Mouse (Mus musculus) limb, embryonic 11.5 days (tissue): Measurements from ENCODE around the gene Grm5. TPM values are rescaled to one million over a fixed set of nuclear protein-coding genes. Genes with fewer than 3 reads are reported as not detected.

ENCODE experiments used
- ATAC-seq: fragments of 200-750 bp; cut with Nextera tagmentation; 2 replicates; pipeline ENCODE4 v1.8.0; 2017; ENCODE audit warnings: low read depth; ENCODE audit not compliant: insufficient number of reproducible peaks, low FRiP score, low TSS enrichment
- DNase-seq: peaks from one replicate; pipeline ENCODE4 v3.0.0-alpha.2; 2015; ENCODE audit warnings: low spot score
- H3K27ac ChIP-seq: fragments of 300-500 bp; sonication (generic); replicated peaks from 2 replicates; pipeline ENCODE4 v1.5.1; 2014; ENCODE audit warnings: low read depth, mild to moderate bottlenecking, low read length
- H3K27me3 ChIP-seq: fragments of 300-500 bp; sonication (generic); 2 replicates; pipeline ENCODE4 v1.6.1; 2014; ENCODE audit warnings: mild to moderate bottlenecking, low read length, mixed read lengths; ENCODE audit not compliant: control insufficient read depth, insufficient read depth
- H3K36me3 ChIP-seq: fragments of 300-500 bp; sonication (generic); 2 replicates; pipeline ENCODE4 v1.6.1; 2014; ENCODE audit warnings: mild to moderate bottlenecking, low read length, moderate library complexity, mixed read lengths; ENCODE audit not compliant: control insufficient read depth, insufficient read depth
- H3K4me1 ChIP-seq: fragments of 300-500 bp; sonication (generic); 2 replicates; pipeline ENCODE4 v1.6.1; 2014; ENCODE audit warnings: low read length, mixed read lengths; ENCODE audit not compliant: control insufficient read depth, insufficient read depth
- H3K4me2 ChIP-seq: fragments of 300-500 bp; sonication (generic); 2 replicates; pipeline ENCODE4 v1.6.1; 2014; ENCODE audit warnings: low read depth, mild to moderate bottlenecking, moderate library complexity; ENCODE audit not compliant: severe bottlenecking
- H3K4me3 ChIP-seq: fragments of 300-500 bp; sonication (generic); 2 replicates; pipeline ENCODE4 v1.5.1; 2014; ENCODE audit warnings: low read depth, low read length
- H3K9ac ChIP-seq: fragments of 300-500 bp; sonication (generic); 2 replicates; pipeline ENCODE4 v1.6.1; 2014; ENCODE audit warnings: mild to moderate bottlenecking, low read length
- H3K9me3 ChIP-seq: fragments of 300-500 bp; sonication (generic); 2 replicates; pipeline ENCODE4 v1.6.1; 2016; ENCODE audit warnings: low read length; ENCODE audit not compliant: control insufficient read depth
- WGBS: fragments of 180-500 bp; shearing (Covaris S2); extraction: QIAGEN DNeasy Blood & Tissue Kit; methylation state at CpG from one replicate; pipeline ENCODE4 v1.1.7; 2014; 5-methylcytosine and 5-hydroxymethylcytosine counted together
- polyA plus RNA-seq: library from polyadenylated mRNA; unstranded; fragments of >200 nt; fragmentation: Nextera tagmentation; extraction: Ambion mirVana; gene quantifications from 2 replicates; pipeline ENCODE4 v1.2.1, GENCODE M21; 2014

Grm5 gene
- polyA plus RNA-seq, 1 experiment from 2014 or later, result 0.04 TPM

GRCm38 (mm10) chr7:87938265-87938664, 354.3 kb downstream of the Grm5 start:
- H3K9me3 ChIP-seq, result no peaks in the 10 kb centered on the region
- H3K4me2 ChIP-seq, result no peak overlapping the region
- DNase-seq (no peak), ATAC-seq (no peak)
- no peaks in the 10 kb centered on the region for H3K36me3 ChIP-seq
- no peaks in the 10 kb centered on the region for H3K4me1 ChIP-seq
- no peak overlapping the region for H3K27ac ChIP-seq
- no peak overlapping the region for H3K4me3 ChIP-seq
- WGBS, result 58% methylated on average over 5 of the region's 5 CpGs
- no peaks in the 10 kb centered on the region for H3K27me3 ChIP-seq
- H3K9ac ChIP-seq, result no peak overlapping the region

- H3K9ac ChIP-seq, result no peak overlapping the region
- 94% methylated on average over 1 of the region's 1 CpGs for WGBS
- H3K4me1 ChIP-seq, result no peaks in the 10 kb centered on the region
- no peak overlapping the region for H3K4me3 ChIP-seq
- ATAC-seq (no peak), DNase-seq (no peak)
- no peaks in the 10 kb centered on the region for H3K27me3 ChIP-seq
- no peak overlapping the region for H3K4me2 ChIP-seq
- no peak overlapping the region for H3K27ac ChIP-seq
- no peaks in the 10 kb centered on the region for H3K36me3 ChIP-seq
- no peaks in the 10 kb centered on the region for H3K9me3 ChIP-seq
These were observed 366.2 kb downstream of the Grm5 start for GRCm38 (mm10) chr7:87950205-87950604.

- H3K36me3 ChIP-seq, result no peaks in the 10 kb centered on the region
- DNase-seq, result no peak
- no peak for ATAC-seq
- no peak overlapping the region for H3K4me2 ChIP-seq
- H3K9ac ChIP-seq, result no peak overlapping the region
- 21% methylated on average over 1 of the region's 1 CpGs for WGBS
- H3K27ac ChIP-seq, result no peak overlapping the region
- H3K27me3 ChIP-seq, result no peaks in the 10 kb centered on the region
- no peaks in the 10 kb centered on the region for H3K9me3 ChIP-seq
- H3K4me3 ChIP-seq, result no peak overlapping the region
- no peaks in the 10 kb centered on the region for H3K4me1 ChIP-seq
These were observed 389.2 kb downstream of the Grm5 start for GRCm38 (mm10) chr7:87973216-87973615.

GRCm38 (mm10) chr7:87975041-87975440, 391.1 kb downstream of the Grm5 start:
- no peak overlapping the region for H3K4me3 ChIP-seq
- no peaks in the 10 kb centered on the region for H3K4me1 ChIP-seq
- DNase-seq (no peak), ATAC-seq (no peak)
- no peak overlapping the region for H3K27ac ChIP-seq
- H3K36me3 ChIP-seq, result no peaks in the 10 kb centered on the region
- no peaks in the 10 kb centered on the region for H3K9me3 ChIP-seq
- 85% methylated on average over 8 of the region's 8 CpGs for WGBS
- no peak overlapping the region for H3K9ac ChIP-seq
- H3K4me2 ChIP-seq, result no peak overlapping the region
- H3K27me3 ChIP-seq, result no peaks in the 10 kb centered on the region

GRCm38 (mm10) chr7:87983494-87983893, 399.5 kb downstream of the Grm5 start:
- 83% methylated on average over 2 of the region's 2 CpGs for WGBS
- H3K27me3 ChIP-seq, result no peaks in the 10 kb centered on the region
- no peaks in the 10 kb centered on the region for H3K4me1 ChIP-seq
- H3K27ac ChIP-seq, result no peak overlapping the region
- H3K36me3 ChIP-seq, result no peaks in the 10 kb centered on the region
- H3K9ac ChIP-seq, result no peak overlapping the region
- H3K4me2 ChIP-seq, result no peak overlapping the region
- no peak for DNase-seq
- no peaks in the 10 kb centered on the region for H3K9me3 ChIP-seq
- no peak overlapping the region for H3K4me3 ChIP-seq
- no peak for ATAC-seq

- H3K9ac ChIP-seq, result no peak overlapping the region
- no peaks in the 10 kb centered on the region for H3K4me1 ChIP-seq
- no peaks in the 10 kb centered on the region for H3K9me3 ChIP-seq
- DNase-seq (no peak), ATAC-seq (no peak)
- no peak overlapping the region for H3K4me2 ChIP-seq
- H3K4me3 ChIP-seq, result no peak overlapping the region
- H3K27ac ChIP-seq, result no peak overlapping the region
- no peaks in the 10 kb centered on the region for H3K27me3 ChIP-seq
- 77% methylated on average over 3 of the region's 3 CpGs for WGBS
- H3K36me3 ChIP-seq, result no peaks in the 10 kb centered on the region
These were observed 430.5 kb downstream of the Grm5 start for GRCm38 (mm10) chr7:88014451-88014850.

GRCm38 (mm10) chr7:88027411-88028132, 443.6 kb downstream of the Grm5 start:
- H3K27ac ChIP-seq, result no peak overlapping the region
- H3K36me3 ChIP-seq, result no peaks in the 10 kb centered on the region
- ATAC-seq (no peak), DNase-seq (no peak)
- H3K9ac ChIP-seq, result no peak overlapping the region
- no peak overlapping the region for H3K4me3 ChIP-seq
- no peaks in the 10 kb centered on the region for H3K9me3 ChIP-seq
- H3K27me3 ChIP-seq, result no peaks in the 10 kb centered on the region
- 67% methylated on average over 3 of the region's 3 CpGs for WGBS
- H3K4me1 ChIP-seq, result no peaks in the 10 kb centered on the region
- H3K4me2 ChIP-seq, result no peak overlapping the region

GRCm38 (mm10) chr7:88047366-88047765, 463.4 kb downstream of the Grm5 start:
- no peaks in the 10 kb centered on the region for H3K4me1 ChIP-seq
- no peak for DNase-seq
- H3K4me3 ChIP-seq, result no peak overlapping the region
- H3K4me2 ChIP-seq, result no peak overlapping the region
- ATAC-seq, result no peak
- no peaks in the 10 kb centered on the region for H3K27me3 ChIP-seq
- H3K9ac ChIP-seq, result no peak overlapping the region
- H3K9me3 ChIP-seq, result no peaks in the 10 kb centered on the region
- H3K27ac ChIP-seq, result no peak overlapping the region
- no peaks in the 10 kb centered on the region for H3K36me3 ChIP-seq
